20 mouse cellular contexts compared by ENCODE assay signal in the genomic region with DNA sequence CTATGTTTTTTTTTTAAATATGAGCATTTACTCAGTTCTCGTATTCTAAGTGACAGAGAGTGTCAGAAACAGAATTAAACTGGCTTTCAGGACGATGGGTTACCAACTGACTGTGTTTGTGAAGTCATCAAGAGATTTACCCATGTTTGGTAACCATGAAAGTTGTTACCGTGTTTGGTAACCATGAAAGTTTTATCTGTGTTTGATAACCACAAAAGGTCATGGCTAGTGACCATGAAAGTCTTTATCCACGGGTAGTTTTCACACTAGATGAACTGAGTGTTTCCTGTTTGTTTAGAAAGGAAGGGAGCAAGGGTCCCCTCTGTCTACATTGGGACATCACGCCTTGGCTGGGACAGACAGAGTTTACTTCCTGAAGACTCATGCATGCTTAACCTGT.
DNase-seq lines count a peak whose midpoint lies in the region; ATAC-seq and TF ChIP-seq lines count a peak whose summit lies in the region.
"Had no signal": no experiment of that assay in that cellular context is flagged by ENCODE, and none has a peak within 500 bp of the region (broad histone marks: within the 10 kb centered on the region; RNA-seq: fewer than 3 reads in every experiment).

No protein-coding gene starts in this region.

- no peak overlapping the region for H3K27ac ChIP-seq in intestine, embryonic 14.5 days (ENCODE audit: low read depth)
- H3K27ac ChIP-seq in intestine, embryonic 15.5 days, result no peak overlapping the region
- no peak overlapping the region for H3K27ac ChIP-seq in stomach, postnatal 0 days (replicated peaks)
- H3K27ac ChIP-seq: embryonic facial prominence, embryonic 10.5 days; forebrain, embryonic 13.5 days; gastrocnemius, adult 2 months; hindbrain, embryonic 10.5 days; hindbrain, embryonic 15.5 days had no signal

- DNase-seq in intestine, embryonic 14.5 days (ENCODE audit: low spot score), result peak; percentile 12
- DNase-seq in stomach, postnatal 0 days (ENCODE audit: low spot score), result no peak
- no peak for DNase-seq in retina, embryonic 14.5 days (ENCODE audit: low spot score)
- DNase-seq in thymus, postnatal 25 days, result no peak
- DNase-seq in frontal cortex, postnatal 10 days (ENCODE audit: low spot score in 2 of 2), result no peak
- DNase-seq: adrenal gland, adult 2 months; adrenal gland, postnatal 25 days; cerebellum, adult 2 months; cerebellum, postnatal 10 days; forebrain, postnatal 0 days; gastrocnemius, adult 2 months; gastrocnemius, postnatal 25 days had no signal

- no peak overlapping the region for H3K4me2 ChIP-seq in intestine, embryonic 14.5 days (ENCODE audit: low read length)
- no peak overlapping the region for H3K4me2 ChIP-seq in intestine, embryonic 15.5 days (replicated peaks)
- H3K4me2 ChIP-seq in stomach, postnatal 0 days (replicated peaks; ENCODE audit: low read depth), result no peak overlapping the region
- H3K4me2 ChIP-seq: forebrain, embryonic 13.5 days; heart, embryonic 11.5 days; hindbrain, embryonic 15.5 days had no signal

- no peak for TF ChIP-seq EP300 in stomach, postnatal 0 days (optimal IDR thresholded peaks at IDR 0.05)

- H3K36me3 ChIP-seq in intestine, embryonic 14.5 days (ENCODE audit: control insufficient read depth, insufficient read depth, low read length), result no peaks in the 10 kb centered on the region
- H3K36me3 ChIP-seq in intestine, embryonic 15.5 days, result no peaks in the 10 kb centered on the region
- no peaks in the 10 kb centered on the region for H3K36me3 ChIP-seq in stomach, postnatal 0 days (ENCODE audit: control insufficient read depth, insufficient read depth, low read length)
- H3K36me3 ChIP-seq: embryonic facial prominence, embryonic 10.5 days; hindbrain, embryonic 10.5 days; hindbrain, embryonic 15.5 days had no signal

- no peaks in the 10 kb centered on the region for H3K9me3 ChIP-seq in intestine, embryonic 14.5 days (ENCODE audit: control insufficient read depth, low read length)
- no peaks in the 10 kb centered on the region for H3K9me3 ChIP-seq in intestine, embryonic 15.5 days
- H3K9me3 ChIP-seq in stomach, postnatal 0 days (ENCODE audit: control insufficient read depth, low read length), result no peaks in the 10 kb centered on the region
- H3K9me3 ChIP-seq: embryonic facial prominence, embryonic 10.5 days; forebrain, embryonic 13.5 days; hindbrain, embryonic 10.5 days; hindbrain, embryonic 15.5 days had no signal

- no peak overlapping the region for H3K4me3 ChIP-seq in intestine, embryonic 14.5 days (ENCODE audit: low read depth, low read length)
- H3K4me3 ChIP-seq in intestine, embryonic 15.5 days (replicated peaks), result no peak overlapping the region
- no peak overlapping the region for H3K4me3 ChIP-seq in stomach, postnatal 0 days (ENCODE audit: low read depth, low read length)
- H3K4me3 ChIP-seq: embryonic facial prominence, embryonic 10.5 days; forebrain, embryonic 13.5 days; gastrocnemius, adult 2 months; hindbrain, embryonic 10.5 days; hindbrain, embryonic 15.5 days had no signal

- TF ChIP-seq CTCF in stomach, postnatal 0 days (IDR thresholded peaks at IDR 0.05; ENCODE audit: low read depth), result no peak

- no peak for ATAC-seq in intestine, embryonic 14.5 days (replicated peaks; ENCODE audit: low FRiP score, low TSS enrichment, low read depth)
- no peak for ATAC-seq in intestine, embryonic 15.5 days
- peak; percentile 36 for ATAC-seq in granulocyte monocyte progenitor cell, adult 5-6 weeks (replicated peaks; ENCODE audit: poor library complexity, severe bottlenecking)
- peak; percentile 33; the same call in 1 of the 2 replicates for ATAC-seq in monocyte, adult 5-6 weeks (replicated peaks; ENCODE audit: insufficient number of reproducible peaks, low FRiP score, low TSS enrichment, poor library complexity, severe bottlenecking)
- peak; percentile 53; the same call in 1 of the 2 replicates for ATAC-seq in stomach, postnatal 0 days (ENCODE audit: low FRiP score, low TSS enrichment)
- ATAC-seq: forebrain, embryonic 13.5 days; forebrain, postnatal 0 days had no signal

- no peaks in the 10 kb centered on the region for H3K4me1 ChIP-seq in intestine, embryonic 14.5 days (replicated peaks; ENCODE audit: control insufficient read depth, insufficient read depth, low read length)
- H3K4me1 ChIP-seq in intestine, embryonic 15.5 days (replicated peaks), result no peaks in the 10 kb centered on the region
- H3K4me1 ChIP-seq in stomach, postnatal 0 days (replicated peaks; ENCODE audit: control insufficient read depth, insufficient read depth), result no peaks in the 10 kb centered on the region
- H3K4me1 ChIP-seq: hindbrain, embryonic 10.5 days had no signal

- H3K27me3 ChIP-seq in intestine, embryonic 14.5 days (replicated peaks; ENCODE audit: control insufficient read depth, insufficient read depth, low read length), result no peaks in the 10 kb centered on the region
- H3K27me3 ChIP-seq in intestine, embryonic 15.5 days (replicated peaks), result no peaks in the 10 kb centered on the region
- no peaks in the 10 kb centered on the region for H3K27me3 ChIP-seq in stomach, postnatal 0 days (ENCODE audit: control insufficient read depth, insufficient read depth, low read length)
- H3K27me3 ChIP-seq: forebrain, embryonic 13.5 days; hindbrain, embryonic 15.5 days had no signal

- H3K9ac ChIP-seq in intestine, embryonic 14.5 days (ENCODE audit: low read length), result no peak overlapping the region
- H3K9ac ChIP-seq in intestine, embryonic 15.5 days, result no peak overlapping the region
- H3K9ac ChIP-seq in stomach, postnatal 0 days (ENCODE audit: low read length), result no peak overlapping the region
- H3K9ac ChIP-seq: forebrain, embryonic 13.5 days; forebrain, postnatal 0 days; hindbrain, embryonic 15.5 days had no signal

- WGBS in intestine, embryonic 14.5 days, result 75% methylated on average over 5 of the region's 5 CpGs
- WGBS in intestine, embryonic 15.5 days, result 62% methylated on average over 5 of the region's 5 CpGs
- 61% methylated on average over 5 of the region's 5 CpGs for WGBS in stomach, postnatal 0 days

Comparison
In these comparisons a context has a peak if more than half of its experiments do, and no peak if none do; other contexts are left out.
1. ATAC-seq: peak in granulocyte monocyte progenitor cell, adult 5-6 weeks (single experiment), monocyte, adult 5-6 weeks (single experiment) and stomach, postnatal 0 days (single experiment); none in intestine, embryonic 14.5 days (single experiment) and intestine, embryonic 15.5 days (single experiment).